Mouse (Mus musculus) adrenal gland, adult 2 months (tissue): ENCODE results near the gene Vmn1r135. TPM values are rescaled to one million over a fixed set of nuclear protein-coding genes. Genes with fewer than 3 reads are reported as not detected.
"Not testable (repeated sequence)": the region's sequence is repeated elsewhere in the genome, so short reads cannot be mapped to it uniquely, and the experiment has no call there.

Experiments
- DNase-seq: peaks from one replicate; pipeline ENCODE4 v3.0.0; 2021
- long read RNA-seq: library from polyadenylated mRNA; stranded (forward); transcript quantifications from one replicate; pipeline ENCODE4 v2.0.0, GENCODE M21; 2021
- polyA plus RNA-seq: library from polyadenylated mRNA; depleted of rRNA; stranded (reverse); fragments of >200 nt; gene quantifications from 2 replicates; pipeline ENCODE4 v1.2.3, GENCODE M21; 2012; rRNA removed
- total RNA-seq, 2 experiments: library from RNA; stranded (reverse); gene quantifications; 2 replicates each; pipeline ENCODE4 v1.2.3; 2021

The Vmn1r135 gene
- not detected for total RNA-seq
- not detected in 2 replicates for polyA plus RNA-seq
- long read RNA-seq = 0 reads

DNA sequence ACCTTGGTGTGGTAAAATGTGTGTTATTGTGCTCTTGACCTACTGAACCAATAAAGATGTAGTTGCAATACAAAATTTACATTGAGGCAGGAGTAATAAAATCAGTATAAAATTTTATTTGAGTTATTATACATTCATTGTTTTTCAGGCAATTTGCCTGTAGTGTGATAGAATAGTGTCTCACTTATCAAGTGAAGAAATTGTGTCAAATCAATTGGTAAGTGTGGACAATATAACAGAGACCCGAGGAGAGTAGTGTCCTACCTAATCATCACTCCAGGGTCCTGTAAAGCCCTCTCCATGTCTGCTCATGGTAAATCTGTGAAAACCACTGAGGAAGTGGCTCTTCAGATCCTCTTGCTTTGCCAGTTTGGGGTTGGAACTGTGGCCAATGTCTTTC lies at the start of gene Vmn1r135:
Gene Vmn1r135 (plus strand): TSS at position 301 of the 400 bp plus-strand sequence.
- DNase-seq = not testable (repeated sequence)

GRCm38 (mm10) chr7:21796628-21797027 lies 35.5 kb upstream of the Vmn1r135 start, which contains the start of gene Gm4177:
Gm4177 (minus strand) TSS chr7:21796728.
- not testable (repeated sequence) for DNase-seq

- not testable (repeated sequence) for DNase-seq
Observed at GRCm38 (mm10) chr7:21844167-21844566, 12.0 kb downstream of the Vmn1r135 start, which contains the start of gene Gm5725. Gm5725 (minus strand) TSS chr7:21844267.

Other genes with a start within 250 kb of the Vmn1r135 start
- not detected for gene Vmn1r132, start 218.3 kb upstream of the Vmn1r135 start, total RNA-seq
- not detected in 2 replicates for gene Vmn1r132, start 218.3 kb upstream of the Vmn1r135 start, polyA plus RNA-seq
- not detected for gene Gm4175, start 70.9 kb upstream of the Vmn1r135 start, total RNA-seq
- not detected in 2 replicates for gene Gm4175, start 70.9 kb upstream of the Vmn1r135 start, polyA plus RNA-seq
- gene Gm4177, start 35.6 kb upstream of the Vmn1r135 start, total RNA-seq = not detected
- gene Gm4177, start 35.6 kb upstream of the Vmn1r135 start, polyA plus RNA-seq = not detected in 2 replicates
- gene Gm5725, start 11.9 kb downstream of the Vmn1r135 start, total RNA-seq = not detected
- gene Gm5725, start 11.9 kb downstream of the Vmn1r135 start, polyA plus RNA-seq = not detected in 2 replicates
- gene Gm5891, start 88.9 kb downstream of the Vmn1r135 start, total RNA-seq = not detected
- gene Gm5891, start 88.9 kb downstream of the Vmn1r135 start, polyA plus RNA-seq = not detected in 2 replicates
- not detected for gene Vmn1r137, start 162.2 kb downstream of the Vmn1r135 start, total RNA-seq
- not detected in 2 replicates for gene Vmn1r137, start 162.2 kb downstream of the Vmn1r135 start, polyA plus RNA-seq
- not detected for gene Vmn1r138, start 196.5 kb downstream of the Vmn1r135 start, total RNA-seq
- not detected in 2 replicates for gene Vmn1r138, start 196.5 kb downstream of the Vmn1r135 start, polyA plus RNA-seq
- not detected for gene Gm6176, start 224.0 kb downstream of the Vmn1r135 start, total RNA-seq
- gene Gm6176, start 224.0 kb downstream of the Vmn1r135 start, polyA plus RNA-seq = not detected in 2 replicates
- not detected for gene Vmn1r139, start 236.7 kb downstream of the Vmn1r135 start, total RNA-seq
- not detected in 2 replicates for gene Vmn1r139, start 236.7 kb downstream of the Vmn1r135 start, polyA plus RNA-seq